Mouse (Mus musculus): Measurements from ENCODE around the gene Rorb.

DNA sequence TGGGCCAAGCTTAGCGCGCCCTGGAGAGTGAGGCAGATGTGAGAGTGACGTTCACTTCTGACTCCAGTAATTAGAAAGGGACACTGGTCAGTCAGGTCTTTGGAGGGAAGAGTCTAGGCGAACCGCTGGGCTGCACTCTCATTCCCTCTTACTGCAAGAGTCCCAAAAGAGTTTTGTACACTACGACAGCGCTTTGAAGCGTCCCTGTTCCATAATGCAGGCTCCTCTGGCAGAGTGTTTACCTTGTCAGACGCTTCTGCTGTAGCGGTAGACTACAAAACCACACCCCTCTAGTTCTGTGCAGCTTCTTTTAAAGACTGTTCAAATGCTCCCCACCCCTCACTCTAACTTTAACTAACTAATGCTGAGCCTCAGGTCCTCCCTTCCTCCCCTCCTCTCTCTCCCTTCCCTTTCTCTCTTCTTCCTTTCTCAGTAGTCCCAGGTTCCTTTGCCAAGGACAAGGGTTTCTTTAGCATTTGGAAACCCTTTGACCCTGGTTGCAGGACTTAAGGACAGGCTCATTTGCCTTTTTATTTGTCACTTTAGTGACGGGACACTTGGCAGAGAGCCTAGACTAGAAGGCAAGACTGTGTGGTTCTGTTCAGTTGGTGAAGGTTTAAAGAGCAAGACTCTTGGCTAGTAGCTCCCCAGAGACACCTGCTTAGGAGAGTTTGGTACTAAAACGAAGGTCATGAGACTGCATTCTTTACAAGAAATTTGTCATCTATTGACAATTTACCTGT lies 603 bp upstream of the Rorb start:
- no peak for TF ChIP-seq GATA1 (IDR thresholded peaks at IDR 0.05; ENCODE audit: low read length)
- TF ChIP-seq TAL1 (IDR thresholded peaks at IDR 0.05; ENCODE audit: low read length): no peak
